Mouse (Mus musculus): ENCODE measurements around the gene Mkln1. TPM values are rescaled to one million over a fixed set of nuclear protein-coding genes. Genes with fewer than 3 reads are reported as not detected.

The Mkln1 gene
- polyA plus RNA-seq (2014; fragmentation: Nextera tagmentation; extraction: Ambion mirVana) = 126 and 154 TPM in 2 replicates

DNA sequence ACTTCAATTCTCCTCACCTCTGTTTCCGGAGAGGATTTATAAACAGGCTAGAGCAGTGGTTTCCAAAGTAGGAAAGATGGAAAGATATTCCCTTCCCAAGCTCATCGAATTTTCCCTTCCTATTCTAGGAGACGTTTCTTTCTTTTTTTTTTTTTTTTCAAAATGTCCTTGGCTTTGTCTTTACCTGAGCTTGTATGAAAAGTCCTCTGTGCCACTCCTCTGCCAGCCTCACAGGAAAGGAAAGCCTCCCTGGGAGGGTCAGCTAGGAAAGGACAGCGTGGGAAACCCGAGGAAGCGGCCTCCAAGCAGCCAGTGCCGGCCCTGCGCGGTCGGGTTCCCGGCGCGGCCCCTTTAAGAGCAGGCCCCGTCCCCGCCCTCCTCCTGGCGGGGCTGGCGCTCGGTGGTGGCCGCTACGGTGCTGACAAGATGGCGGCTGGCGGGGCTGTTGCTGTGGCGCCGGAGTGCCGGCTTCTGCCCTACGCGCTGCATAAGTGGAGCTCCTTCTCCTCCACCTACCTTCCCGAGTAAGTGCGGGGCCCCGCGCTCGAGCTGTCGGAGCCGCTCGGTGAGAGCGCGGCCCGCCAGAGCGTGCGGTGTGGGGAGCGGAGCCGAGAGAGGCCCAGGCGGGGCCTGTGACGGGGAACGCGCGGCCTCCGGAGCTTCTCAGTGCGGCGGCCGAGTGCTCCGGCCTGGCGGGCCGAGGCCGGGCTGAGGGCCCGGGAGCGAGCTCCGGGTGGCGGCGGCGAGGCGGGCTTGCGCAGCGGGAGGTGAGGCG is at the start of gene Mkln1:
TSS of gene Mkln1 (plus strand) at position 305 of the 775 bp plus-strand sequence.
- under 1% methylated on average over 65 of the region's 65 CpGs for WGBS
- ATAC-seq (ENCODE audit: low FRiP score, low TSS enrichment) = peak; percentile 97

GRCm38 (mm10) chr6:31356444-31357191 is 41.9 kb upstream of the Mkln1 start:
- ATAC-seq (ENCODE audit: low FRiP score, low TSS enrichment) (peak; percentile 24; the same call in 1 of the 2 replicates), DNase-seq (no peak)
- Histone ChIP-seq H3K9me3 (ENCODE audit: control insufficient read depth, low read length) (no peaks in the 10 kb centered on the region), H3K9ac (replicated peaks; ENCODE audit: low read length) (no peak overlapping the region), H3K4me2 (ENCODE audit: low read length) (no peak overlapping the region), H3K36me3 (ENCODE audit: control insufficient read depth, insufficient read depth, low read length) (no peaks in the 10 kb centered on the region), H3K4me1 (ENCODE audit: control insufficient read depth, insufficient read depth, low read length) (no peaks in the 10 kb centered on the region), H3K4me3 (replicated peaks; ENCODE audit: low read depth, low read length) (no peak overlapping the region), H3K27ac (replicated peaks; ENCODE audit: low read depth, low read length) (0 out of 2 replicates have a peak overlapping the region, but pooled peaks have one; percentile 16), H3K27me3 (ENCODE audit: control insufficient read depth, insufficient read depth, low read length) (no peaks in the 10 kb centered on the region)
- WGBS = 66% methylated on average over 26 of the region's 26 CpGs

More for the DNA sequence above, at the start of gene Mkln1:
- peak; percentile 95 for DNase-seq
- peaks cover 29% of the 10 kb centered on the region for H3K4me1 ChIP-seq (ENCODE audit: control insufficient read depth, insufficient read depth, low read length)
- no peaks in the 10 kb centered on the region for H3K36me3 ChIP-seq (ENCODE audit: control insufficient read depth, insufficient read depth, low read length)
- peak within 1 kb of the TSS; percentile 98 for H3K9ac ChIP-seq (replicated peaks; ENCODE audit: low read length)
- peak within 1 kb of the TSS; percentile 95 for H3K4me3 ChIP-seq (replicated peaks; ENCODE audit: low read depth, low read length)
- H3K4me2 ChIP-seq (ENCODE audit: low read length) = peak within 1 kb of the TSS; percentile 94
- H3K27me3 ChIP-seq (ENCODE audit: control insufficient read depth, insufficient read depth, low read length) = no peaks in the 10 kb centered on the region
- H3K27ac ChIP-seq (replicated peaks; ENCODE audit: low read depth, low read length) = peak within 1 kb of the TSS; percentile 94
- no peaks in the 10 kb centered on the region for H3K9me3 ChIP-seq (ENCODE audit: control insufficient read depth, low read length)

GRCm38 (mm10) chr6:31357286-31357685 is 41.2 kb upstream of the Mkln1 start:
- 27% methylated on average over 4 of the region's 4 CpGs for WGBS
- 0 out of 2 replicates have a peak overlapping the region, but pooled peaks have one; percentile 16 for H3K27ac ChIP-seq (replicated peaks; ENCODE audit: low read depth, low read length)

GRCm38 (mm10) chr6:31362617-31363016 is 35.9 kb upstream of the Mkln1 start:
- DNase-seq (no peak), ATAC-seq (ENCODE audit: low FRiP score, low TSS enrichment) (no peak)
- H3K4me2 ChIP-seq (ENCODE audit: low read length) = no peak overlapping the region
- H3K36me3 ChIP-seq (ENCODE audit: control insufficient read depth, insufficient read depth, low read length) = no peaks in the 10 kb centered on the region
- no peaks in the 10 kb centered on the region for H3K9me3 ChIP-seq (ENCODE audit: control insufficient read depth, low read length)
- WGBS = 47% methylated on average over 11 of the region's 11 CpGs
- H3K4me1 ChIP-seq (ENCODE audit: control insufficient read depth, insufficient read depth, low read length) = peaks cover 6% of the 10 kb centered on the region; the same call in 1 of the 2 replicates
- H3K27me3 ChIP-seq (ENCODE audit: control insufficient read depth, insufficient read depth, low read length) = no peaks in the 10 kb centered on the region
- no peak overlapping the region for H3K9ac ChIP-seq (replicated peaks; ENCODE audit: low read length)
- H3K27ac ChIP-seq (replicated peaks; ENCODE audit: low read depth, low read length) = no peak overlapping the region
- H3K4me3 ChIP-seq (replicated peaks; ENCODE audit: low read depth, low read length) = no peak overlapping the region

More at GRCm38 (mm10) chr6:31357286-31357685, 41.2 kb upstream of the Mkln1 start:
- Histone ChIP-seq H3K36me3 (ENCODE audit: control insufficient read depth, insufficient read depth, low read length) (no peaks in the 10 kb centered on the region), H3K9ac (replicated peaks; ENCODE audit: low read length) (no peak overlapping the region), H3K9me3 (ENCODE audit: control insufficient read depth, low read length) (no peaks in the 10 kb centered on the region), H3K4me3 (replicated peaks; ENCODE audit: low read depth, low read length) (no peak overlapping the region), H3K4me2 (ENCODE audit: low read length) (no peak overlapping the region), H3K4me1 (ENCODE audit: control insufficient read depth, insufficient read depth, low read length) (no peaks in the 10 kb centered on the region), H3K27me3 (ENCODE audit: control insufficient read depth, insufficient read depth, low read length) (no peaks in the 10 kb centered on the region)
- ATAC-seq (ENCODE audit: low FRiP score, low TSS enrichment) = peak; percentile 83; the same call in 1 of the 2 replicates
- DNase-seq = peak; percentile 78

- no peak for DNase-seq
- 97% methylated on average over 3 of the region's 3 CpGs for WGBS
- Histone ChIP-seq H3K4me2 (ENCODE audit: low read length) (no peak overlapping the region), H3K27me3 (ENCODE audit: control insufficient read depth, insufficient read depth, low read length) (no peaks in the 10 kb centered on the region), H3K9ac (replicated peaks; ENCODE audit: low read length) (no peak overlapping the region), H3K4me3 (replicated peaks; ENCODE audit: low read depth, low read length) (no peak overlapping the region), H3K27ac (replicated peaks; ENCODE audit: low read depth, low read length) (no peak overlapping the region), H3K36me3 (ENCODE audit: control insufficient read depth, insufficient read depth, low read length) (no peaks in the 10 kb centered on the region), H3K4me1 (ENCODE audit: control insufficient read depth, insufficient read depth, low read length) (peaks cover 6% of the 10 kb centered on the region; the same call in 1 of the 2 replicates), H3K9me3 (ENCODE audit: control insufficient read depth, low read length) (no peaks in the 10 kb centered on the region)
- no peak for ATAC-seq (ENCODE audit: low FRiP score, low TSS enrichment)
These were observed 34.1 kb upstream of the Mkln1 start for GRCm38 (mm10) chr6:31364399-31364798.

GRCm38 (mm10) chr6:31367947-31368346 is 30.6 kb upstream of the Mkln1 start:
- DNase-seq (no peak), ATAC-seq (ENCODE audit: low FRiP score, low TSS enrichment) (no peak)
- Histone ChIP-seq H3K4me1 (ENCODE audit: control insufficient read depth, insufficient read depth, low read length) (0 out of 2 replicates have a peak, but pooled peaks cover under 1% of the 10 kb centered on the region), H3K27ac (replicated peaks; ENCODE audit: low read depth, low read length) (no peak overlapping the region), H3K9ac (replicated peaks; ENCODE audit: low read length) (no peak overlapping the region), H3K4me3 (replicated peaks; ENCODE audit: low read depth, low read length) (no peak overlapping the region), H3K27me3 (ENCODE audit: control insufficient read depth, insufficient read depth, low read length) (no peaks in the 10 kb centered on the region), H3K36me3 (ENCODE audit: control insufficient read depth, insufficient read depth, low read length) (no peaks in the 10 kb centered on the region), H3K4me2 (ENCODE audit: low read length) (no peak overlapping the region), H3K9me3 (ENCODE audit: control insufficient read depth, low read length) (no peaks in the 10 kb centered on the region)
- WGBS = 73% methylated on average over 10 of the region's 10 CpGs

DNA sequence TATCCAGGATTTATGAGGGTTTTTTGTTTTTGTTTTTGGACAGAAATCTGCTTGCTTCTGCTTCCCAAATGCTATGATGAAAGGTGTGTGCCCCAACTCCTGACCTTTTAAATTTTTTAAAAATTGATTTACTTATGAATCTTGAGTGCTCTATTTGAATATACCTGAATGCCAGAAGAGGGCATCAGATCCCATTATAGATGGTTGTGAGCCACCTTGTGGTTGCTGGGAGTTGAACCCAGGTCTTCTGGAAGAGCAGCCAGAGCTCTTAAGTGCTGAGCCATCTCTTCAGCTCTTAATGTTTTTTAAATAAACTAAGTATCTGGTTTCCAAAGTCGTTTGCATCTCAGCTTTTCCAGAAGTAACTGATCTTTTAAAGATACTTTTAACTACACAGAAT is 30.0 kb upstream of the Mkln1 start:
- Histone ChIP-seq H3K9ac (replicated peaks; ENCODE audit: low read length) (no peak overlapping the region), H3K27me3 (ENCODE audit: control insufficient read depth, insufficient read depth, low read length) (no peaks in the 10 kb centered on the region), H3K4me3 (replicated peaks; ENCODE audit: low read depth, low read length) (no peak overlapping the region), H3K27ac (replicated peaks; ENCODE audit: low read depth, low read length) (no peak overlapping the region), H3K36me3 (ENCODE audit: control insufficient read depth, insufficient read depth, low read length) (no peaks in the 10 kb centered on the region), H3K4me1 (ENCODE audit: control insufficient read depth, insufficient read depth, low read length) (no peaks in the 10 kb centered on the region), H3K9me3 (ENCODE audit: control insufficient read depth, low read length) (no peaks in the 10 kb centered on the region), H3K4me2 (ENCODE audit: low read length) (no peak overlapping the region)
- WGBS = 65% methylated on average over 1 of the region's 1 CpGs
- DNase-seq (no peak), ATAC-seq (ENCODE audit: low FRiP score, low TSS enrichment) (no peak)

GRCm38 (mm10) chr6:31369875-31370274 is 28.7 kb upstream of the Mkln1 start:
- Histone ChIP-seq H3K4me3 (replicated peaks; ENCODE audit: low read depth, low read length) (no peak overlapping the region), H3K36me3 (ENCODE audit: control insufficient read depth, insufficient read depth, low read length) (no peaks in the 10 kb centered on the region), H3K9me3 (ENCODE audit: control insufficient read depth, low read length) (no peaks in the 10 kb centered on the region), H3K27ac (replicated peaks; ENCODE audit: low read depth, low read length) (no peak overlapping the region), H3K9ac (replicated peaks; ENCODE audit: low read length) (no peak overlapping the region), H3K4me1 (ENCODE audit: control insufficient read depth, insufficient read depth, low read length) (no peaks in the 10 kb centered on the region), H3K4me2 (ENCODE audit: low read length) (no peak overlapping the region), H3K27me3 (ENCODE audit: control insufficient read depth, insufficient read depth, low read length) (no peaks in the 10 kb centered on the region)
- ATAC-seq (ENCODE audit: low FRiP score, low TSS enrichment) (no peak), DNase-seq (no peak)
- 78% methylated on average over 3 of the region's 3 CpGs for WGBS

Data from midbrain, embryonic 14.5 days (tissue).